Mouse (Mus musculus): ENCODE data around the gene Rab26. TPM values are rescaled to one million over a fixed set of nuclear protein-coding genes. Genes with fewer than 3 reads are reported as not detected.

Gene Rab26
- polyA plus RNA-seq, 2 experiments = 3.0 to 4.1 TPM

DNA sequence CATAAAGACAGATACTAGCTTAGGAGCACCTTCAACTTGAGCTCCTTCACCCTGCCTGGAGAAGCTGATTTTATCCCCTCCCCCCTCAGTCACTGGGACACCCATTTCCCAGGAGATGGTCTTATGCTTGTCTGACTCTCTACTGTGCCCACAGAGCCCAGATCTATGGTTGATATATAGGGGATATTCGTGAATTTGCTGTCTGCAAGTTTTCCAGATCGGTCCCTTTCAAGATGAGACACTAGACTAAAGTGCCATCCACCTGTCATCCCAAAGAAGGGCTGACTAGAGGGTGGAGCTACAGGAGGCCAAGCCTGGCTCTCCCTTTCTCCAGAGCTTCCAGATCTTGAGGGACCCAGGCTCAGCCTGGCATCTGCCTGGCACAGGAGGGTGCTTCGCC lies 2.9 kb downstream of the Rab26 start:
- Histone ChIP-seq H3K9ac (ENCODE audit: low read depth, low read length, severe bottlenecking) (no peak overlapping the region), H3K27ac (replicated peaks; ENCODE audit: low read depth, low read length) (no peak overlapping the region), H3K36me3 (ENCODE audit: control insufficient read depth, insufficient read depth, low read length) (peaks cover 19% of the 10 kb centered on the region), H3K27me3 (ENCODE audit: control insufficient read depth, insufficient read depth, low read length) (no peaks in the 10 kb centered on the region), H3K4me2 (replicated peaks; ENCODE audit: low read depth, low read length, severe bottlenecking) (no peak overlapping the region), H3K9me3 (ENCODE audit: control insufficient read depth, low read length) (no peaks in the 10 kb centered on the region), H3K4me3 (replicated peaks; ENCODE audit: low read length) (no peak overlapping the region), H3K4me1 (ENCODE audit: control insufficient read depth, insufficient read depth, low read length) (peaks cover 36% of the 10 kb centered on the region)
- ATAC-seq (ENCODE audit: low FRiP score, low read depth) = no peak
- WGBS = 58% methylated on average over 3 of the region's 3 CpGs
- no peak for TF ChIP-seq POLR2A (IDR thresholded peaks at IDR 0.05; ENCODE audit: borderline replicate concordance, extremely low read depth, insufficient read depth, insufficient read length)
- DNase-seq (ENCODE audit: low spot score) = no peak

DNA sequence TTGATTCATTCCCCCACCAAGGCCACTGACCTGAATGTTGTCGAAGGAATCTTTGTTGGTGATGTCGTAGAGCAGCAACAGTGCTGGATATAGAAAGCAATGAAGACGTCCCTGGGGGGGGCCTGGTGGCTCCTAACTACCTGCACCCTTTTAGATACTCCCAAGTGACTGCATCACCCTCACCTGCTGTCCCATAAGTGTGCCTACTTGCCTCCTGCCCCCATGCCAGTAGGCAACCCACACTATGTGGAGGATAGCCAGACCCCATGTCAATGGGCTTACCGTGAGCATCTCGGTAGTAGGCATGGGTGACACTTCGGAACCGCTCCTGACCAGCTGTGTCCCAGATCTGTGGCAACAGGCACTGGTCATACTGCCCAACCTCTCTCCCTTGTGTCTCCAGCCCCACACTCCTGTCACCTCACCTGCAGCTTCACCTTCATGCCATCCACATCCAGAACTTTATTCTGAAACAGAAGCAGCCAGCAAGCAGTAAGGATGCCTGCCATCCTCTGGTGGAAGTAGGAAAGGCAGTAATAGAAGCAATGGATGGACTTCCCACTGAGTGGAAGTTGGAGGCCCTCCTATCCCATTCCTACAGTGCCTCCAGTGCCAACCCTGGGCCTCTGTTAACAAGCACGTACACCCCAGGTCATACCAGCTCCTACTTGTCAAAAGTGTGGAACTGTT lies 3.5 kb downstream of the Rab26 start:
- Histone ChIP-seq H3K9ac (ENCODE audit: low read depth, low read length, severe bottlenecking) (peak overlapping the region; percentile 75), H3K4me2 (replicated peaks; ENCODE audit: low read depth, low read length, severe bottlenecking) (peak overlapping the region; percentile 82), H3K36me3 (ENCODE audit: control insufficient read depth, insufficient read depth, low read length) (peaks cover 19% of the 10 kb centered on the region), H3K4me1 (ENCODE audit: control insufficient read depth, insufficient read depth, low read length) (peaks cover 36% of the 10 kb centered on the region), H3K27me3 (ENCODE audit: control insufficient read depth, insufficient read depth, low read length) (no peaks in the 10 kb centered on the region), H3K4me3 (replicated peaks; ENCODE audit: low read length) (no peak overlapping the region; the same call in 1 of the 2 replicates), H3K27ac (replicated peaks; ENCODE audit: low read depth, low read length) (no peak overlapping the region), H3K9me3 (ENCODE audit: control insufficient read depth, low read length) (no peaks in the 10 kb centered on the region)
- ATAC-seq (ENCODE audit: low FRiP score, low read depth) = no peak
- TF ChIP-seq POLR2A (IDR thresholded peaks at IDR 0.05; ENCODE audit: borderline replicate concordance, extremely low read depth, insufficient read depth, insufficient read length) = no peak
- no peak for DNase-seq (ENCODE audit: low spot score)
- 31% methylated on average over 8 of the region's 8 CpGs for WGBS

GRCm38 (mm10) chr17:24529883-24530282 lies 4.1 kb downstream of the Rab26 start:
- H3K4me1 ChIP-seq (ENCODE audit: control insufficient read depth, insufficient read depth, low read length) = peaks cover 36% of the 10 kb centered on the region
- no peak for ATAC-seq (ENCODE audit: low FRiP score, low read depth)
- no peaks in the 10 kb centered on the region for H3K27me3 ChIP-seq (ENCODE audit: control insufficient read depth, insufficient read depth, low read length)
- peaks cover 22% of the 10 kb centered on the region for H3K36me3 ChIP-seq (ENCODE audit: control insufficient read depth, insufficient read depth, low read length)
- H3K4me2 ChIP-seq (replicated peaks; ENCODE audit: low read depth, low read length, severe bottlenecking) = peak overlapping the region; percentile 82
- H3K9me3 ChIP-seq (ENCODE audit: control insufficient read depth, low read length) = no peaks in the 10 kb centered on the region
- 0 out of 2 replicates have a peak overlapping the region, but pooled peaks have one; percentile 14 for H3K27ac ChIP-seq (replicated peaks; ENCODE audit: low read depth, low read length)
- 20% methylated on average over 5 of the region's 5 CpGs for WGBS
- no peak for DNase-seq (ENCODE audit: low spot score)
- H3K9ac ChIP-seq (ENCODE audit: low read depth, low read length, severe bottlenecking) = peak overlapping the region; percentile 75
- H3K4me3 ChIP-seq (replicated peaks; ENCODE audit: low read length) = peak overlapping the region; percentile 55
- TF ChIP-seq POLR2A (IDR thresholded peaks at IDR 0.05; ENCODE audit: borderline replicate concordance, extremely low read depth, insufficient read depth, insufficient read length) = no peak

DNA sequence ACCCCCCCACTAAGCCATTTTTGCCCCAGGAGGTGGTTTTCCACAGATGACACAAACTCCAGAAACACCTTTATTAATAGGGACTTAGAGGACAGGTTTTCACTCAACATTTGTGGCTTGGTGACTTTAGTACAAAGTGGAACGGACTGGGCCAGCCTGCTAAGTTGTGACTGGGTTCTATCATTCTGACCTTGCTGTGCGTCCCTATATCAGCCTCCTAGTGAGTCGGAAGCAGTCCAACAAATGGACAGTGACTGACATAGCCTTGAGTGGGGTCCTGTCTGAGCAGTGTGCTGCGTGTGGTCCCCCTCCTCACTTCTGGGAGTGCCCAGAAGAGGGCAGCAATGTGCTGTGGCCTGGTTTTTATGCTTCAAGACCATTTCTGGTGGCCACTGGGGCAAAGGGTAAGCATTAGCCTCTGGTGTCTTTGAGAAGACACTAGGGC lies 5.0 kb downstream of the Rab26 start:
- Histone ChIP-seq H3K9me3 (ENCODE audit: control insufficient read depth, low read length) (no peaks in the 10 kb centered on the region), H3K9ac (ENCODE audit: low read depth, low read length, severe bottlenecking) (peak overlapping the region; percentile 75), H3K36me3 (ENCODE audit: control insufficient read depth, insufficient read depth, low read length) (peaks cover 23% of the 10 kb centered on the region), H3K4me3 (replicated peaks; ENCODE audit: low read length) (peak overlapping the region; percentile 55), H3K27ac (replicated peaks; ENCODE audit: low read depth, low read length) (0 out of 2 replicates have a peak overlapping the region, but pooled peaks have one; percentile 80), H3K27me3 (ENCODE audit: control insufficient read depth, insufficient read depth, low read length) (no peaks in the 10 kb centered on the region), H3K4me2 (replicated peaks; ENCODE audit: low read depth, low read length, severe bottlenecking) (peak overlapping the region; percentile 82), H3K4me1 (ENCODE audit: control insufficient read depth, insufficient read depth, low read length) (peaks cover 36% of the 10 kb centered on the region)
- ATAC-seq (ENCODE audit: low FRiP score, low read depth) (no peak), DNase-seq (ENCODE audit: low spot score) (peak; percentile 57)
- 4% methylated on average over 4 of the region's 4 CpGs for WGBS
- no peak for TF ChIP-seq POLR2A (IDR thresholded peaks at IDR 0.05; ENCODE audit: borderline replicate concordance, extremely low read depth, insufficient read depth, insufficient read length)

DNA sequence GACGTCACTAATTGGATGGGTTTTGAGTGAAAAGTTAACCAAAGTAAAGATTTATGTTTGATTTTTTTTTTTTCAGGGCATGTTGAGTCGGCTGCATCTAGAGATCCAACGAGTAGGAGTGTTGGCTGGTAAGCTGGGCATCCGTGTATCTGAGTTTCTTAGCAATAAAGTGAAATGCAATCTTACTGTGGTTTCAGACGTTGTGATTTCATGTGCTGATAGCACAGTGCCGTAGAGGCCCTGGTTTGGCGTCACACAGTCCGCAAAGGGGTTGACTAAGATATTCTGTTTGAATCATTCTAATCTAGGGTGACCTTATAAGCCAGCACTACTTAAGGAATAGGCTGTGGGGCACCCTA lies 5.5 kb downstream of the Rab26 start:
- DNase-seq (ENCODE audit: low spot score) = no peak
- 0% methylated on average over 8 of the region's 8 CpGs for WGBS
- ATAC-seq (ENCODE audit: low FRiP score, low read depth) = no peak

More for the DNA sequence above, 5.5 kb downstream of the Rab26 start:
- H3K9ac ChIP-seq (ENCODE audit: low read depth, low read length, severe bottlenecking) = peak overlapping the region; percentile 75
- H3K36me3 ChIP-seq (ENCODE audit: control insufficient read depth, insufficient read depth, low read length) = peaks cover 23% of the 10 kb centered on the region
- H3K9me3 ChIP-seq (ENCODE audit: control insufficient read depth, low read length) = no peaks in the 10 kb centered on the region
- no peaks in the 10 kb centered on the region for H3K27me3 ChIP-seq (ENCODE audit: control insufficient read depth, insufficient read depth, low read length)
- peak overlapping the region; percentile 82 for H3K4me2 ChIP-seq (replicated peaks; ENCODE audit: low read depth, low read length, severe bottlenecking)
- H3K27ac ChIP-seq (replicated peaks; ENCODE audit: low read depth, low read length) = peak overlapping the region; percentile 80
- H3K4me3 ChIP-seq (replicated peaks; ENCODE audit: low read length) = peak overlapping the region; percentile 55
- TF ChIP-seq POLR2A (IDR thresholded peaks at IDR 0.05; ENCODE audit: borderline replicate concordance, extremely low read depth, insufficient read depth, insufficient read length) = no peak
- H3K4me1 ChIP-seq (ENCODE audit: control insufficient read depth, insufficient read depth, low read length) = peaks cover 36% of the 10 kb centered on the region
